Mouse (Mus musculus): ENCODE measurements around the gene Rnf150. TPM values are rescaled to one million over a fixed set of nuclear protein-coding genes. Genes with fewer than 3 reads are reported as not detected.

Gene Rnf150
- polyA plus RNA-seq, 1 experiment from 2014 or later: 1.00 TPM

GRCm38 (mm10) chr8:82920124-82920523 is 57.0 kb downstream of the Rnf150 start:
- 72% methylated on average over 4 of the region's 4 CpGs for WGBS
- Histone ChIP-seq H3K4me1 (peaks cover 9% of the 10 kb centered on the region), H3K9me3 (replicated peaks) (no peaks in the 10 kb centered on the region), H3K36me3 (no peaks in the 10 kb centered on the region), H3K27me3 (ENCODE audit: low read depth, poor library complexity, severe bottlenecking) (no peaks in the 10 kb centered on the region), H3K4me3 (no peak overlapping the region), H3K27ac (replicated peaks) (no peak overlapping the region)
- DNase-seq (ENCODE audit: low spot score): no peak

- no peak for DNase-seq (ENCODE audit: low spot score)
- Histone ChIP-seq H3K4me1 (no peaks in the 10 kb centered on the region), H3K36me3 (no peaks in the 10 kb centered on the region), H3K27me3 (ENCODE audit: low read depth, poor library complexity, severe bottlenecking) (no peaks in the 10 kb centered on the region), H3K27ac (replicated peaks) (no peak overlapping the region), H3K9me3 (replicated peaks) (no peaks in the 10 kb centered on the region), H3K4me3 (no peak overlapping the region)
- 98% methylated on average over 3 of the region's 3 CpGs for WGBS
These were observed 62.1 kb downstream of the Rnf150 start for GRCm38 (mm10) chr8:82925286-82925685.

- no peaks in the 10 kb centered on the region for H3K27me3 ChIP-seq (ENCODE audit: low read depth, poor library complexity, severe bottlenecking)
- no peak for DNase-seq (ENCODE audit: low spot score)
- H3K9me3 ChIP-seq (replicated peaks): no peaks in the 10 kb centered on the region
- no peaks in the 10 kb centered on the region for H3K36me3 ChIP-seq
- WGBS: 85% methylated on average over 5 of the region's 5 CpGs
- no peaks in the 10 kb centered on the region for H3K4me1 ChIP-seq
- H3K27ac ChIP-seq (replicated peaks): no peak overlapping the region
- H3K4me3 ChIP-seq: no peak overlapping the region
These were observed 63.4 kb downstream of the Rnf150 start for GRCm38 (mm10) chr8:82926518-82926917.

DNA sequence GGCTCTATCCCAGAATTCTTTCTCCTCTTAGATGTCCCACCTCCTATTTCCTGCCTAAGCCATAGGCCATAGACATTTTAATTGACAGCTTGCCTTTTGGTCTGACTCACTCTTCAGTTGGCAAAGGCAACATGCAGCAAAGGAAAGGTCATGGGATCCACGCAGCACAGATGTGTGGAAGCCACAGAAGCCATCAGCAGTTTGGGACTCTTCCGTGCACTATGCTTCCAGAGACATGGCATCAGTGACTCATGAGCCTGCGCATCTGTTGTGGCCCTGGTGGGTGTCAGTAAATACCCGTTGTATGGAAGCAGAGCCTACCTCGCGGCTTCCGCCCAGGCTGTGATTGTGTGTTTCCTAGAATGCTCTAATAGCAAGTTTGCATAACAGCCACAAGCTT is 68.4 kb downstream of the Rnf150 start:
- Histone ChIP-seq H3K36me3 (no peaks in the 10 kb centered on the region), H3K27ac (replicated peaks) (no peak overlapping the region), H3K4me1 (no peaks in the 10 kb centered on the region), H3K9me3 (replicated peaks) (no peaks in the 10 kb centered on the region), H3K27me3 (ENCODE audit: low read depth, poor library complexity, severe bottlenecking) (no peaks in the 10 kb centered on the region), H3K4me3 (no peak overlapping the region)
- WGBS: 89% methylated on average over 7 of the region's 7 CpGs
- DNase-seq (ENCODE audit: low spot score): no peak

GRCm38 (mm10) chr8:82936162-82936561 is 73.0 kb downstream of the Rnf150 start:
- Histone ChIP-seq H3K9me3 (replicated peaks) (no peaks in the 10 kb centered on the region), H3K27me3 (ENCODE audit: low read depth, poor library complexity, severe bottlenecking) (no peaks in the 10 kb centered on the region), H3K4me1 (no peaks in the 10 kb centered on the region), H3K4me3 (no peak overlapping the region), H3K36me3 (no peaks in the 10 kb centered on the region), H3K27ac (replicated peaks) (no peak overlapping the region)
- 85% methylated on average over 7 of the region's 7 CpGs for WGBS
- no peak for DNase-seq (ENCODE audit: low spot score)

DNA sequence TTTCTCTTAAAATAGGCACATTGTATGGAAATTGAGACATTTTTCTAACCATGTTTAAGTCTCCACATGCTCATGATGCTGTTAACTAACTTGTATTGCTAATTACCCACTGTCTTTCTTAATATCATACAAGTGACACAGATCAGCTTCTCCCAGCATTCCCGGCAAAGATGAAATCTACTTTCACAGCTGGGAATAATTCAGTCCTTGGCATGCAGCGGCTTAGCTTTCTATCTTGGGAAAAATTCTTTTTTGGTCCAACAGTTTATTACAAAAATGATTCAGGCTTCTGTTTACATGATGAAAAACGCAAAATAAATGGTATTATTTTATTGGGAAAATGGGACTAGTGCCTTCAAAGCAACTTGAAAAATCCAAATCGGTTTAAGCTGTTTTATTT is 73.7 kb downstream of the Rnf150 start:
- WGBS: 89% methylated on average over 4 of the region's 4 CpGs
- DNase-seq (ENCODE audit: low spot score): no peak

DNA sequence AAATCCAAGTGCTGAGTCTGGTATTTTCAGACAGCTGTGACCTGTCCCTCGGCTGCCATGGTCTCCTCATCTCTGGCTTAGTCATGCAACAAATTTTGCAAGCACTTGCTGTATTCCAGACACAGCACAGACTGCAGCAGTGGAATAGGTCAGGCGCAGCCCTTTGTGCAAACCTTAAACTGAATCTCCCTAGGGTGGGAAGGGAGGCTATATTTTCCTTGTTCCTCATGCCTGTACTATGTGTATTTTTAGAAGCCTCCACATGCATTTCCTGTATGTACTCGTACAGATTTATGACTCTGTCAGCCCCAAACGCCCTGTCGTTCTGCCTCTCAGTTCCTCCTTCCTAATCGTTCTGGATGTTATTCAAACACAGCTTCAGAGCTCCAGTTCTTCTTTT is 76.8 kb downstream of the Rnf150 start:
- no peaks in the 10 kb centered on the region for H3K36me3 ChIP-seq
- WGBS: 85% methylated on average over 6 of the region's 6 CpGs
- no peaks in the 10 kb centered on the region for H3K4me1 ChIP-seq

More for the DNA sequence above, 73.7 kb downstream of the Rnf150 start:
- Histone ChIP-seq H3K4me3 (no peak overlapping the region), H3K27ac (replicated peaks) (no peak overlapping the region), H3K27me3 (ENCODE audit: low read depth, poor library complexity, severe bottlenecking) (no peaks in the 10 kb centered on the region), H3K4me1 (no peaks in the 10 kb centered on the region), H3K9me3 (replicated peaks) (no peaks in the 10 kb centered on the region), H3K36me3 (no peaks in the 10 kb centered on the region)

DNA sequence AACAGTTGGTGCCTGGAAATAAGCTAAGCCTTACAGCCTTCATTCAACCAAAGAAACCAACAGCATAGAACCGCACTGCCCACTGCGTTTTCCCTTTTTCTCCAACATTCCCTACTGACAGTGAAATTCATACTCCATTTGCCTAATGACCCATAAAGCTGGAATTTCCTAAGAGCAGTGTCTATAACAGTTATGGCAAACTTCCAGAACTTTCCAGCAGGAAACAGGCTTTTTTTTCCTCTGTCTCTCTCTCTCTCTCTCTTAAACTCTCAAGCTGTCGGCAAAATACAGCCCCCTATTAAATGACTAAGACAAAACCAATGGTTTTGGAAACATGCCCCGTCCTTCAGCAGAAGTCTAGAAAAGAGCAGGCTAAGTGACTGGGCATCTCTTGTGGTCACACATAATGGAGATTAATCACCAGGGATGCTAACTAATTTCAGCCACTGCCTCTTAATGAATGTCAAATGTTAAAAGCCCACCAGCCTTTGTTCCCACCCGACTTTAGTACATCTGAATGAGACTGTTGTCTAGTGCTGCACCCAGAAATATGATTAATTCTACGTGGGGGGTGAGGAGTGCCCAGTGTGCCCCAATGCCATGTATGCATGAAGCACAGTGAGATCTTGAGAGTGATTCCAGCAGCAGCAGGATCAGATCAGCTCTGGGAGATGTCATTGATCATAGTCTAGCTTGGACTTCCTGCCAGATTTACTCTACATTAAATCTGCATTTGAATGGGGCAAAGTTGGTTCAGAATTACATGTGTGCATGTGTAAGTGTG is 80.3 kb downstream of the Rnf150 start:
- DNase-seq (ENCODE audit: low spot score): no peak
- no peaks in the 10 kb centered on the region for H3K27me3 ChIP-seq (ENCODE audit: low read depth, poor library complexity, severe bottlenecking)
- no peak overlapping the region for H3K27ac ChIP-seq (replicated peaks)
- 78% methylated on average over 6 of the region's 6 CpGs for WGBS
- H3K4me1 ChIP-seq: no peaks in the 10 kb centered on the region
- H3K9me3 ChIP-seq (replicated peaks): no peaks in the 10 kb centered on the region
- H3K36me3 ChIP-seq: no peaks in the 10 kb centered on the region
- H3K4me3 ChIP-seq: no peak overlapping the region

More for the DNA sequence above, 76.8 kb downstream of the Rnf150 start:
- H3K27ac ChIP-seq (replicated peaks): no peak overlapping the region
- no peaks in the 10 kb centered on the region for H3K9me3 ChIP-seq (replicated peaks)
- H3K27me3 ChIP-seq (ENCODE audit: low read depth, poor library complexity, severe bottlenecking): no peaks in the 10 kb centered on the region
- DNase-seq (ENCODE audit: low spot score): no peak
- H3K4me3 ChIP-seq: no peak overlapping the region

DNA sequence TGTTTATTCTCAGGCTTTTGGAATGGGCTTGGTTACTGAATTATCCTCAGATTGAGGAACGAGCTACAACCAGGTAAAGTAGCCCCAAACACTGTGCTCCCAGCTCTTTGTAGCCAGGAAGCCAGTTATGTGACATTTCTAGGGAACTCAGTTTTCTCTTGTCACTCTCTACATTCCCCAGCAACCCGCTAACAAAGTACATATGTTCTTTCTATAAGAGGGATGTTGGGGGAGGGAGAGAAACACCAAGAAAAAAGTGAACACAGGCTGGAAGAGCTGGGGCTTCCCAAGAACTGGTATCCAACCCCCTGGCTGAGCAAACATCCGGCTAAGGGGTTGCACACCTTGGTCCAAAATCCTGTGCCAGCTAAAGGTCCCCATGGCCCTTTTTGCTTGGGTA is 82.7 kb downstream of the Rnf150 start:
- Histone ChIP-seq H3K27ac (replicated peaks) (no peak overlapping the region), H3K4me1 (no peaks in the 10 kb centered on the region), H3K36me3 (no peaks in the 10 kb centered on the region), H3K4me3 (no peak overlapping the region), H3K9me3 (replicated peaks) (no peaks in the 10 kb centered on the region), H3K27me3 (ENCODE audit: low read depth, poor library complexity, severe bottlenecking) (no peaks in the 10 kb centered on the region)
- DNase-seq (ENCODE audit: low spot score): no peak
- WGBS: 77% methylated on average over 3 of the region's 3 CpGs

GRCm38 (mm10) chr8:82946658-82947057 is 83.5 kb downstream of the Rnf150 start:
- H3K36me3 ChIP-seq: no peaks in the 10 kb centered on the region
- WGBS: 65% methylated on average over 1 of the region's 1 CpGs
- no peaks in the 10 kb centered on the region for H3K27me3 ChIP-seq (ENCODE audit: low read depth, poor library complexity, severe bottlenecking)
- H3K9me3 ChIP-seq (replicated peaks): no peaks in the 10 kb centered on the region
- H3K27ac ChIP-seq (replicated peaks): no peak overlapping the region
- DNase-seq (ENCODE audit: low spot score): no peak
- no peaks in the 10 kb centered on the region for H3K4me1 ChIP-seq
- no peak overlapping the region for H3K4me3 ChIP-seq

GRCm38 (mm10) chr8:82955162-82955754 is 92.1 kb downstream of the Rnf150 start:
- no peak overlapping the region for H3K27ac ChIP-seq (replicated peaks)
- no peaks in the 10 kb centered on the region for H3K27me3 ChIP-seq (ENCODE audit: low read depth, poor library complexity, severe bottlenecking)
- H3K4me1 ChIP-seq: no peaks in the 10 kb centered on the region; the same call in 1 of the 2 replicates
- no peaks in the 10 kb centered on the region for H3K9me3 ChIP-seq (replicated peaks)
- no peak overlapping the region for H3K4me3 ChIP-seq
- no peaks in the 10 kb centered on the region for H3K36me3 ChIP-seq
- DNase-seq (ENCODE audit: low spot score): no peak
- 75% methylated on average over 7 of the region's 7 CpGs for WGBS

DNA sequence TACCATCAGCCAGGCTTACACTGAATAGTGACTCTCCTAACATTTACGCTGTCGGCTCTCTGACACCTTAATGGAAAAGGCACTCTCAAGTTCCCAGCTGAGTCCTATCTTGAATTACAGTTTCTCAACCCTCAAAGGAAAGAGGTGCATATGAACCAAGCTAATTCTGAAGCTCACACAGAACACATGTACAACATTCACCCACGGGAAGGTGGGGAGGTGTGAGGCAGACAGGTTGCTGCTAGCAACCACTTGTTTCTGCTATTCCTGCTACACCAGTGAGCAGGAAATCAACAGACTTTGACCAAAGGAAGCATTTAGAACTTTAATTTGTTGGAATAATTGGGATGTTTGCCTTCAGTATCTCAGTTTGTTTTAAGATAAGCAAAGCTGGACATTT is 96.3 kb downstream of the Rnf150 start:
- no peak for DNase-seq (ENCODE audit: low spot score)
- Histone ChIP-seq H3K4me1 (no peaks in the 10 kb centered on the region; the same call in 1 of the 2 replicates), H3K27ac (replicated peaks) (no peak overlapping the region), H3K9me3 (replicated peaks) (no peaks in the 10 kb centered on the region), H3K36me3 (no peaks in the 10 kb centered on the region), H3K4me3 (no peak overlapping the region), H3K27me3 (ENCODE audit: low read depth, poor library complexity, severe bottlenecking) (no peaks in the 10 kb centered on the region)
- WGBS: 82% methylated on average over 3 of the region's 3 CpGs

- Histone ChIP-seq H3K36me3 (no peaks in the 10 kb centered on the region), H3K27me3 (ENCODE audit: low read depth, poor library complexity, severe bottlenecking) (no peaks in the 10 kb centered on the region), H3K4me1 (no peaks in the 10 kb centered on the region; the same call in 1 of the 2 replicates), H3K4me3 (no peak overlapping the region), H3K9me3 (replicated peaks) (no peaks in the 10 kb centered on the region), H3K27ac (replicated peaks) (no peak overlapping the region)
- no peak for DNase-seq (ENCODE audit: low spot score)
- 97% methylated on average over 2 of the region's 2 CpGs for WGBS
These were observed 96.9 kb downstream of the Rnf150 start for GRCm38 (mm10) chr8:82959980-82960610.

Measured in midbrain, embryonic 10.5 days (tissue).